Mouse (Mus musculus) bone marrow macrophage, adult 2 months (primary cell): ENCODE data around the gene Med24. TPM values are rescaled to one million over a fixed set of nuclear protein-coding genes. Genes with fewer than 3 reads are reported as not detected.

Source experiments
- H3K27ac ChIP-seq: 2 replicates; pipeline ENCODE4 v1.5.1; 2012; ENCODE audit warnings: low read depth, low read length; ENCODE audit not compliant: insufficient read depth
- H3K4me1 ChIP-seq: 2 replicates; pipeline ENCODE4 v1.6.1; 2012; ENCODE audit warnings: low read length; ENCODE audit not compliant: control insufficient read depth, insufficient read depth
- H3K4me3 ChIP-seq: 2 replicates; pipeline ENCODE4 v1.5.1; 2012; ENCODE audit warnings: mild to moderate bottlenecking, low read length, moderate library complexity; ENCODE audit not compliant: insufficient read depth
- CTCF ChIP-seq: IDR thresholded peaks from 2 replicates; pipeline ENCODE4 v1.5.1; 2012; ENCODE audit warnings: low read depth, mild to moderate bottlenecking, low read length, moderate library complexity
- POLR2A ChIP-seq: IDR thresholded peaks from 2 replicates; pipeline ENCODE4 v1.6.1; 2012; ENCODE audit warnings: mild to moderate bottlenecking, low read depth, low read length, borderline replicate concordance
- polyA plus RNA-seq: library from polyadenylated mRNA; stranded (reverse); fragments of >200 nt; gene quantifications from 2 replicates; pipeline ENCODE4 v1.2.4, GENCODE M21; 2012; ENCODE audit not compliant: missing spikeins, insufficient read depth, insufficient read length

Gene Med24
- polyA plus RNA-seq, 1 experiment: 32.2 TPM

GRCm38 (mm10) chr11:98754621-98755181, 25.5 kb upstream of the Med24 start:
- Histone ChIP-seq H3K4me3 (peak overlapping the region; percentile 64), H3K4me1 (peaks cover 44% of the 10 kb centered on the region), H3K27ac (peak overlapping the region; percentile 82)
- TF ChIP-seq CTCF (peak; percentile 73), POLR2A (no peak)

GRCm38 (mm10) chr11:98754151-98754620, 25.0 kb upstream of the Med24 start:
- Histone ChIP-seq H3K4me1 (peaks cover 44% of the 10 kb centered on the region), H3K4me3 (peak overlapping the region; percentile 64), H3K27ac (peak overlapping the region; percentile 82)
- TF ChIP-seq CTCF (no peak), POLR2A (no peak)

- Histone ChIP-seq H3K4me3 (peak overlapping the region; percentile 30), H3K27ac (peak overlapping the region; percentile 68), H3K4me1 (peaks cover 51% of the 10 kb centered on the region)
Measured at GRCm38 (mm10) chr11:98753264-98753663, 24.0 kb upstream of the Med24 start.

GRCm38 (mm10) chr11:98752562-98753140, 23.4 kb upstream of the Med24 start:
- no peak overlapping the region for H3K27ac ChIP-seq
- peaks cover 57% of the 10 kb centered on the region for H3K4me1 ChIP-seq
- H3K4me3 ChIP-seq: no peak overlapping the region
- TF ChIP-seq POLR2A: no peak
- no peak for TF ChIP-seq CTCF

More at GRCm38 (mm10) chr11:98753264-98753663, 24.0 kb upstream of the Med24 start:
- TF ChIP-seq CTCF (no peak), POLR2A (no peak)

- Histone ChIP-seq H3K27ac (peak overlapping the region; percentile 56; the same call in 1 of the 2 replicates), H3K4me1 (peaks cover 65% of the 10 kb centered on the region), H3K4me3 (peak overlapping the region; percentile 46; the same call in 1 of the 2 replicates)
- TF ChIP-seq POLR2A: no peak
- TF ChIP-seq CTCF: no peak
Measured at GRCm38 (mm10) chr11:98751221-98751782, 22.1 kb upstream of the Med24 start.

GRCm38 (mm10) chr11:98750351-98751201, 21.3 kb upstream of the Med24 start:
- Histone ChIP-seq H3K4me3 (peak overlapping the region; percentile 46), H3K4me1 (peaks cover 68% of the 10 kb centered on the region), H3K27ac (peak overlapping the region; percentile 56)
- TF ChIP-seq POLR2A (no peak), CTCF (no peak)

- peaks cover 64% of the 10 kb centered on the region for H3K4me1 ChIP-seq
- H3K27ac ChIP-seq: peak overlapping the region; percentile 56; the same call in 1 of the 2 replicates
- H3K4me3 ChIP-seq: no peak overlapping the region
- TF ChIP-seq POLR2A (no peak), CTCF (no peak)
Measured at GRCm38 (mm10) chr11:98749716-98750115, 20.5 kb upstream of the Med24 start.

GRCm38 (mm10) chr11:98748506-98749416, 19.5 kb upstream of the Med24 start:
- no peak overlapping the region for H3K27ac ChIP-seq
- no peak overlapping the region for H3K4me3 ChIP-seq
- TF ChIP-seq CTCF (no peak), POLR2A (no peak)
- peaks cover 60% of the 10 kb centered on the region for H3K4me1 ChIP-seq

GRCm38 (mm10) chr11:98747804-98748505, 18.7 kb upstream of the Med24 start:
- 0 out of 2 replicates have a peak overlapping the region, but pooled peaks have one; percentile 13 for H3K27ac ChIP-seq
- peaks cover 58% of the 10 kb centered on the region for H3K4me1 ChIP-seq
- no peak for TF ChIP-seq POLR2A
- no peak for TF ChIP-seq CTCF
- H3K4me3 ChIP-seq: no peak overlapping the region
